Mouse (Mus musculus) neural tube, embryonic 11.5 days (tissue): Measurements from ENCODE around the gene Ckm. TPM values are rescaled to one million over a fixed set of nuclear protein-coding genes. Genes with fewer than 3 reads are reported as not detected.

Source experiments
- ATAC-seq: fragments of 200-750 bp; cut with Nextera tagmentation; 2 replicates; pipeline ENCODE4 v1.8.0; 2017; ENCODE audit warnings: moderate number of reproducible peaks, mild to moderate bottlenecking, moderate TSS enrichment, moderate library complexity; ENCODE audit not compliant: insufficient read depth, low FRiP score, low TSS enrichment
- DNase-seq: peaks from one replicate; pipeline ENCODE4 v3.0.0-alpha.2; 2015; ENCODE audit warnings: low spot score
- H3K27ac ChIP-seq: fragments of 300-500 bp; sonication (generic); 2 replicates; pipeline ENCODE4 v1.5.1; 2014; ENCODE audit warnings: low read depth, mild to moderate bottlenecking, low read length
- H3K27me3 ChIP-seq: fragments of 300-500 bp; sonication (generic); 2 replicates; pipeline ENCODE4 v1.6.1; 2014; ENCODE audit warnings: mild to moderate bottlenecking, low read length, mixed read lengths; ENCODE audit not compliant: control insufficient read depth, insufficient read depth
- H3K36me3 ChIP-seq: fragments of 300-500 bp; sonication (generic); 2 replicates; pipeline ENCODE4 v1.6.1; 2014; ENCODE audit warnings: mild to moderate bottlenecking, low read length, moderate library complexity, mixed read lengths; ENCODE audit not compliant: control insufficient read depth, insufficient read depth
- H3K4me1 ChIP-seq: fragments of 300-500 bp; sonication (generic); 2 replicates; pipeline ENCODE4 v1.6.1; 2014; ENCODE audit warnings: low read length, mixed read lengths; ENCODE audit not compliant: control insufficient read depth, insufficient read depth
- H3K4me2 ChIP-seq: fragments of 300-500 bp; sonication (generic); 2 replicates; pipeline ENCODE4 v1.6.1; 2014; ENCODE audit warnings: low read depth, mild to moderate bottlenecking, moderate library complexity
- H3K4me3 ChIP-seq: fragments of 300-500 bp; sonication (generic); 2 replicates; pipeline ENCODE4 v1.5.1; 2014; ENCODE audit warnings: low read depth, low read length
- H3K9ac ChIP-seq: fragments of 300-500 bp; sonication (generic); 2 replicates; pipeline ENCODE4 v1.6.1; 2014; ENCODE audit warnings: mild to moderate bottlenecking, low read length
- H3K9me3 ChIP-seq: fragments of 300-500 bp; sonication (generic); 2 replicates; pipeline ENCODE4 v1.6.1; 2016; ENCODE audit warnings: low read length; ENCODE audit not compliant: control insufficient read depth
- WGBS: fragments of 180-500 bp; shearing (Covaris S2); extraction: QIAGEN DNeasy Blood & Tissue Kit; methylation state at CpG from one replicate; pipeline ENCODE4 v1.1.7; 2014; 5-methylcytosine and 5-hydroxymethylcytosine counted together
- polyA plus RNA-seq: library from polyadenylated mRNA; unstranded; fragments of >200 nt; fragmentation: Nextera tagmentation; extraction: Ambion mirVana; gene quantifications from 2 replicates; pipeline ENCODE4 v1.2.1, GENCODE M21; 2014

The Ckm gene
- polyA plus RNA-seq, 1 experiment from 2014 or later, result 0.69 TPM

GRCm38 (mm10) chr7:19378049-19378448 lies 26.5 kb upstream of the Ckm start:
- Histone ChIP-seq H3K27me3 (no peaks in the 10 kb centered on the region), H3K4me1 (peaks cover 4% of the 10 kb centered on the region), H3K36me3 (no peaks in the 10 kb centered on the region), H3K9me3 (no peaks in the 10 kb centered on the region), H3K9ac (no peak overlapping the region), H3K27ac (no peak overlapping the region), H3K4me2 (no peak overlapping the region), H3K4me3 (no peak overlapping the region)
- ATAC-seq, result no peak
- no peak for DNase-seq
- WGBS, result 82% methylated on average over 8 of the region's 8 CpGs

- Histone ChIP-seq H3K9ac (peak within 1 kb of the TSS; percentile 44), H3K4me2 (peak within 1 kb of the TSS; percentile 78), H3K4me3 (peak within 1 kb of the TSS; percentile 60), H3K27ac (no peak within 1 kb of the TSS), H3K27me3 (no peaks in the 10 kb centered on the region), H3K4me1 (peaks cover 4% of the 10 kb centered on the region), H3K36me3 (peaks cover 13% of the 10 kb centered on the region), H3K9me3 (no peaks in the 10 kb centered on the region)
- WGBS, result 9% methylated on average over 35 of the region's 48 CpGs
- ATAC-seq (peak; percentile 95), DNase-seq (peak; percentile 99)
Measured at GRCm38 (mm10) chr7:19381377-19382165, 23.0 kb upstream of the Ckm start, which contains the start of gene Ercc2. Gene Ercc2 (plus strand): TSS chr7:19382010.

DNA sequence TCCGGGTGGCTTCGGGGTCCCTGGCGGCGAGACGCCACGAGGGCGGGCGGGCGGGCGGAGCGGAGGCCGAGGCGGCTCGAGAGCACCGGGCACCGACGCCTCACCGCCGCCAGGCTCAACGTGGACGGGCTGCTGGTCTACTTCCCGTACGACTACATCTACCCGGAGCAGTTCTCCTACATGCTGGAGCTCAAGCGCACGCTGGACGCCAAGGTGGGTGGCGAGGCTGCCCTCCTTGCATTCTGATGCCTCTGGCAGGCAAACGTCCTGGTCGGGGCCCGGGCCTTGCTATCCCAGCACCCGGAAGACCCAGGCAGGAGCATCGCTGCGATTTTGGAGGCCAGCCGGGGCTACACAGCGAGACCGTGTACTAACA lies 22.4 kb upstream of the Ckm start:
- 0% methylated on average over 23 of the region's 37 CpGs for WGBS
- Histone ChIP-seq H3K4me3 (peak overlapping the region; percentile 60), H3K4me1 (peaks cover 4% of the 10 kb centered on the region), H3K9me3 (no peaks in the 10 kb centered on the region), H3K27me3 (no peaks in the 10 kb centered on the region), H3K4me2 (peak overlapping the region; percentile 78), H3K9ac (peak overlapping the region; percentile 44), H3K27ac (no peak overlapping the region), H3K36me3 (peaks cover 15% of the 10 kb centered on the region)
- ATAC-seq (peak; percentile 46), DNase-seq (peak; percentile 39)

DNA sequence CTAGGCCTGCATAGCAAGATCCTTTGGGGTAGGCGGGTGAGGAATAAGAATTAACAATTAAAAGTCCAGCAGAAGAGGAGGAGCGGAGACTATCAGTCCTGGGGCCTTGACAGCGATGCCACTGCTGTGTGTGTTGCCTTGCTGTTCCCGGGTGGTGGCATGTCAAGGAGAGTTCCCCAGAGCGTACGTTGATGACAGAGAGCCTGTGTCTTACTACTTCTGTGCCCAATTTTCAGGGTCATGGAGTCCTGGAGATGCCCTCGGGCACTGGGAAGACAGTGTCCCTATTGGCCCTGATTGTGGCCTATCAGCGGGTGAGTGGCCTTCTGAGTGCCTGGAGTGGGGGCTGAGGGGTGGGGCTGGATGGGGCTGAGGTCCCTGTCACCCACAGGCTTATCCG lies 20.9 kb upstream of the Ckm start:
- Histone ChIP-seq H3K27me3 (no peaks in the 10 kb centered on the region), H3K9me3 (no peaks in the 10 kb centered on the region), H3K4me1 (peaks cover 4% of the 10 kb centered on the region), H3K27ac (no peak overlapping the region), H3K4me2 (no peak overlapping the region), H3K4me3 (no peak overlapping the region), H3K9ac (no peak overlapping the region), H3K36me3 (peaks cover 21% of the 10 kb centered on the region)
- 93% methylated on average over 9 of the region's 9 CpGs for WGBS
- DNase-seq (no peak), ATAC-seq (no peak)

DNA sequence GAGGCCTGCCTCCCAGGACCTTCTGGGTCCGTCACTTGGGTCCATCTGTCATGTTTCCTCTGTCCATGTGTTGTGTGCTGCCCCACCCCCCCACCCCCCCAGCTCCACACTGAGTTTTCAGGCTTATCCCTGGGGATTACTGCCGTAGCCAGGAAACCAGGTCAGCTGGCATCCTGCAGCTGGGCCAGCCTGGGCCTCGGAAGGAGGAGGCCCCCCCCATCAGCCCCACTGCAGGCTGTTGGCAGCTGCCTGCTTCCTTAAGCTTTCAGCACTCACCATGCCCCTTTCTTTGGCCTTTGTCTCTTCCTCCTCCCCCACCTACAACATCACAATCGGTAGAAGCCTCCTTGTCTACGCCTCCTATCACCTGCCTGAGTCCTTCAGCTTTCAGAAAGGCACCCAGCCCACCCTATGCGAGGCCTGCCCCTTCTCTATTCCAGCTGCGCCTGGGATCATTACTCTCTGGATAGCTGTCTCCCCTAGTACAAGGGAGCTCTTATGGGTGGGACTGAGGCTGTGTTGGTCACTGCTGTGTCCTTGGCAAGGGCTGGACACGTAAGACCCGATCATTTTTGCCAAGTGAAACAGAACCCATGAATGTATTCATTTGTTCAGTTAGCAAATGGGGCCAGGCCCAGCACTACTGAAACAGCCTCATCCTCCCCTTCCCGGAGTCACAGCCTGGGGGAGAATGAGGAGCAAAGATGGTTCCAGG lies 15.7 kb upstream of the Ckm start:
- Histone ChIP-seq H3K4me3 (no peak overlapping the region), H3K4me2 (no peak overlapping the region), H3K4me1 (no peaks in the 10 kb centered on the region), H3K9ac (no peak overlapping the region; the same call in 1 of the 2 replicates), H3K36me3 (peaks cover 43% of the 10 kb centered on the region), H3K27ac (no peak overlapping the region), H3K27me3 (no peaks in the 10 kb centered on the region), H3K9me3 (no peaks in the 10 kb centered on the region)
- no peak for DNase-seq
- 80% methylated on average over 10 of the region's 10 CpGs for WGBS
- no peak for ATAC-seq

DNA sequence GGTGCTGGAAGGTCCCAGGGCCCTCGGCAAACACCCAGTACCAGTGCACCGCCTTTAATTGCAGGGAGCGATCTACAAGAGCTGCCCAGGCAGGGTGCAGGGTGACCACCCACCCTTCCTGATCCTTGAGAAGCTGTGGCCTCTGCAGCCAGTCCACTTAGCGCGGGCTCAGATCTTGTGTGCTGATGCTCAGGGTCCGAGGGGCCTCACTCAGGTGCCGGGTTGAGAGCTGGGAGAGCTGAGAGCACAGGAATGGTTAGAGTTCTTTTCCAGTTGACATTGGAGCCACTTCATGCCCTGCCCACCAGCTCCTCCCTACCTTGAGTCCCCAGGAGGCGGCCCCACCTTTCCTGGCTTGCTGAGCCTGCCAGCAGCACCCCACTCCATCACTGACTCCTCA lies 10.1 kb upstream of the Ckm start:
- no peak overlapping the region for H3K9ac ChIP-seq
- peaks cover 37% of the 10 kb centered on the region for H3K36me3 ChIP-seq
- no peak overlapping the region for H3K4me2 ChIP-seq
- H3K27me3 ChIP-seq, result peaks cover 4% of the 10 kb centered on the region; the same call in 1 of the 2 replicates
- no peaks in the 10 kb centered on the region for H3K9me3 ChIP-seq
- no peak overlapping the region for H3K27ac ChIP-seq
- no peak overlapping the region for H3K4me3 ChIP-seq
- 0 out of 2 replicates have a peak, but pooled peaks cover 2% of the 10 kb centered on the region for H3K4me1 ChIP-seq
- ATAC-seq (no peak), DNase-seq (no peak)
- WGBS, result 88% methylated on average over 8 of the region's 8 CpGs

- Histone ChIP-seq H3K9ac (peak overlapping the region; percentile 22), H3K4me1 (peaks cover 12% of the 10 kb centered on the region; the same call in 1 of the 2 replicates), H3K4me2 (peak overlapping the region; percentile 40), H3K9me3 (0 out of 2 replicates have a peak, but pooled peaks cover 3% of the 10 kb centered on the region), H3K4me3 (peak overlapping the region; percentile 18; the same call in 1 of the 2 replicates), H3K27me3 (peaks cover 35% of the 10 kb centered on the region), H3K36me3 (peaks cover 6% of the 10 kb centered on the region), H3K27ac (no peak overlapping the region)
- WGBS, result 5% methylated on average over 27 of the region's 27 CpGs
- ATAC-seq (no peak), DNase-seq (peak; percentile 41)
Measured at GRCm38 (mm10) chr7:19399496-19400280, 4.9 kb upstream of the Ckm start.

DNA sequence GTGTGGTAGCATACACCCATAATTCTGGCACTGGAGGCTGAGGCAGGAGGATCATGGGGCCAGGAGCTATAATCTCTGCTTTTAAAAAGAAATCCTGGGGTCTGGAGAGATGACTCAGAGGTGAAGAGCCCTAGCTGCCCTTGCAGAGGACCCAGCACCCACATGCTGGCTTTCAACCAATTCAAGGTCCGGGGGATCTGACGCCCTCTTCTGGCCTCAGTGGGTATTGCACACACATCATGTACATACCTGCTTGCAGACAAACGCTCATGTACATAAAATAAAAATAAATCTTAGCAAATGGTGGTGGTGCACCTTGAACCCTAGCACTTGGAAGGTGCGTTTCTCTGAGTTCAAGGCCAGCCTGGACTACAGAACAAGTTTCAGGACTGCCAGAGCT lies 3.6 kb upstream of the Ckm start:
- Histone ChIP-seq H3K4me3 (no peak overlapping the region), H3K27ac (no peak overlapping the region), H3K9ac (no peak overlapping the region), H3K9me3 (0 out of 2 replicates have a peak, but pooled peaks cover 3% of the 10 kb centered on the region), H3K4me1 (peaks cover 12% of the 10 kb centered on the region; the same call in 1 of the 2 replicates), H3K27me3 (peaks cover 38% of the 10 kb centered on the region), H3K4me2 (no peak overlapping the region), H3K36me3 (no peaks in the 10 kb centered on the region)
- DNase-seq (no peak), ATAC-seq (no peak)
- 81% methylated on average over 4 of the region's 4 CpGs for WGBS
